Mouse (Mus musculus) brain, embryonic 14.5 days (tissue): Measurements from ENCODE around the gene Mpped2.

Experiments
- CTCF ChIP-seq: fragments of 200-500 bp; IDR thresholded peaks from 2 replicates; pipeline ENCODE4 v1.5.1; 2012; ENCODE audit warnings: inconsistent platforms, mild to moderate bottlenecking, moderate library complexity, borderline replicate concordance; ENCODE audit not compliant: insufficient read depth, insufficient read length; ENCODE audit errors: extremely low read depth
- POLR2A ChIP-seq: fragments of 200-500 bp; IDR thresholded peaks from 2 replicates; pipeline ENCODE4 v1.6.1; 2012; ENCODE audit warnings: mild to moderate bottlenecking, inconsistent platforms, borderline replicate concordance; ENCODE audit not compliant: poor library complexity, insufficient read depth, insufficient read length, severe bottlenecking; ENCODE audit errors: extremely low read depth

- no peak for TF ChIP-seq CTCF
- TF ChIP-seq POLR2A = no peak
Measured at GRCm38 (mm10) chr2:106796246-106796645, 103.2 kb downstream of the Mpped2 start.
